Mouse (Mus musculus) hindbrain, embryonic 15.5 days (tissue): ENCODE measurements at regions not wholly inside any gene's neighbourhood (a gene's known extent, or its start where the extent isn't known, plus 50 kb on each side); places are given as distances from the start of the nearest gene placed in this dataset.

Experiments
- ATAC-seq: fragments of 200-750 bp; cut with Nextera tagmentation; 2 replicates; pipeline ENCODE4 v1.8.0; 2017; ENCODE audit warnings: low read depth, moderate number of reproducible peaks, moderate TSS enrichment; ENCODE audit not compliant: low FRiP score
- H3K27ac ChIP-seq: fragments of 300-500 bp; sonication (generic); replicated peaks from 2 replicates; pipeline ENCODE4 v1.5.1; 2015; ENCODE audit warnings: mild to moderate bottlenecking, inconsistent platforms
- H3K27me3 ChIP-seq: fragments of 300-500 bp; sonication (generic); 2 replicates; pipeline ENCODE4 v1.6.1; 2015; ENCODE audit warnings: control low read depth, inconsistent platforms
- H3K36me3 ChIP-seq: fragments of 300-500 bp; sonication (generic); 2 replicates; pipeline ENCODE4 v1.6.1; 2015; ENCODE audit warnings: control low read depth, inconsistent platforms
- H3K4me1 ChIP-seq: fragments of 300-500 bp; sonication (generic); replicated peaks from 2 replicates; pipeline ENCODE4 v1.6.1; 2015; ENCODE audit warnings: control low read depth, inconsistent platforms
- H3K4me2 ChIP-seq: fragments of 300-500 bp; sonication (generic); 2 replicates; pipeline ENCODE4 v1.6.1; 2015; ENCODE audit warnings: moderate library complexity, mild to moderate bottlenecking, inconsistent platforms
- H3K4me3 ChIP-seq: fragments of 300-500 bp; sonication (generic); 2 replicates; pipeline ENCODE4 v1.5.1; 2015; ENCODE audit warnings: mild to moderate bottlenecking, inconsistent platforms
- H3K9ac ChIP-seq: fragments of 300-500 bp; sonication (generic); 2 replicates; pipeline ENCODE4 v1.6.1; 2015; ENCODE audit warnings: inconsistent platforms
- H3K9me3 ChIP-seq: fragments of 300-500 bp; sonication (generic); 2 replicates; pipeline ENCODE4 v1.6.1; 2016; ENCODE audit warnings: control low read depth, inconsistent platforms
- WGBS: fragments of 180-500 bp; shearing (Covaris S2); methylation state at CpG from one replicate; pipeline ENCODE4 v1.1.7; 2015; 5-methylcytosine and 5-hydroxymethylcytosine counted together

DNA sequence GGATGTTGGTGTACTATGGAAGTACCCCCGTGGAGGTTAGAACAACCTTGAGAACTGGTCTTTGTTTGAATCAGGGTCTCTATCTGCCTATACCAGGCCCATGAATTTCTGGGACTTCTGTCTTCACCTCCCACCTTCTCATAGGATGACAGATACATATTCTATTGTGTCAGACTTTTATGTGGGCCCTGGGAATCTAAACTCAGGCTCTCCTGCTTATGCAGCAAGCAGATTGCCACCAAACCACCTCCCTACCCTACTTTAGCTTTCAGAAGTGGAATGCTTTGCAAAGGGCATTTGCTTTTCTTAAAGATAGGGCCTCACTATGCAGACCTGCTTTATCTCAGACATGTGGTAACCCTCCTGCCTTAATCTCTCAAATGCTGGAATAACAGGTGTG, 322.7 kb upstream of the Cxcr4 start:
- no peaks in the 10 kb centered on the region for H3K4me1 ChIP-seq
- no peaks in the 10 kb centered on the region for H3K27me3 ChIP-seq
- no peak overlapping the region for H3K4me2 ChIP-seq
- WGBS: 97% methylated on average over 1 of the region's 1 CpGs
- H3K36me3 ChIP-seq: no peaks in the 10 kb centered on the region
- no peak overlapping the region for H3K4me3 ChIP-seq
- no peak for ATAC-seq
- H3K27ac ChIP-seq: no peak overlapping the region
- H3K9me3 ChIP-seq: no peaks in the 10 kb centered on the region
- H3K9ac ChIP-seq: no peak overlapping the region

- Histone ChIP-seq H3K27me3 (no peaks in the 10 kb centered on the region), H3K9ac (no peak overlapping the region), H3K4me3 (no peak overlapping the region), H3K27ac (no peak overlapping the region), H3K4me2 (no peak overlapping the region), H3K9me3 (no peaks in the 10 kb centered on the region), H3K4me1 (no peaks in the 10 kb centered on the region), H3K36me3 (no peaks in the 10 kb centered on the region)
- ATAC-seq: no peak
These were observed 320.4 kb upstream of the Cxcr4 start for GRCm38 (mm10) chr1:128912532-128912931.

DNA sequence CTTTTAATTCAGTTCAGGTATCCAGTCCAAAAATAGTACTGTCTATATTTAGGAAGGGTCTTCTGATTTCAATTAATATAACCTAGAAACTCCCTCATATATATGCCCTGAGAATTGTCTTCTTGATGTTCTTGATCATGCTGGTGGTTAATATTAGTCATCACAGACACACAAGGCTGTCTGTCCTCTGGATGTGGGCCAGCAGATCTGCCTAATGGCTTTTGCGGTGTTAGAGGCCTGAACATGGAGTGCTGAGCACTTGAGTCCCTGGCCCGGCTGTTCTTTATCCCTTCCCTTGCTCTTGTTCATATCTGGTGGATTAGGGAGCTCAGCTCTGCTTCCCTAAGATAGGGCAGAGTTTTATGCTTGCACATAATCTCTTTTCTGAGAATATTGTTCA, 315.5 kb upstream of the Cxcr4 start:
- no peak overlapping the region for H3K4me2 ChIP-seq
- H3K27ac ChIP-seq: no peak overlapping the region
- H3K9me3 ChIP-seq: no peaks in the 10 kb centered on the region
- H3K4me1 ChIP-seq: no peaks in the 10 kb centered on the region
- H3K36me3 ChIP-seq: no peaks in the 10 kb centered on the region
- ATAC-seq: no peak
- no peaks in the 10 kb centered on the region for H3K27me3 ChIP-seq
- no peak overlapping the region for H3K9ac ChIP-seq
- WGBS: 86% methylated on average over 2 of the region's 2 CpGs
- no peak overlapping the region for H3K4me3 ChIP-seq

GRCm38 (mm10) chr1:128898025-128898424, 305.9 kb upstream of the Cxcr4 start:
- H3K4me3 ChIP-seq: no peak overlapping the region
- 64% methylated on average over 8 of the region's 8 CpGs for WGBS
- H3K27ac ChIP-seq: no peak overlapping the region
- no peaks in the 10 kb centered on the region for H3K27me3 ChIP-seq
- H3K4me1 ChIP-seq: no peaks in the 10 kb centered on the region
- no peaks in the 10 kb centered on the region for H3K36me3 ChIP-seq
- ATAC-seq: no peak
- H3K4me2 ChIP-seq: no peak overlapping the region
- no peaks in the 10 kb centered on the region for H3K9me3 ChIP-seq
- no peak overlapping the region for H3K9ac ChIP-seq

DNA sequence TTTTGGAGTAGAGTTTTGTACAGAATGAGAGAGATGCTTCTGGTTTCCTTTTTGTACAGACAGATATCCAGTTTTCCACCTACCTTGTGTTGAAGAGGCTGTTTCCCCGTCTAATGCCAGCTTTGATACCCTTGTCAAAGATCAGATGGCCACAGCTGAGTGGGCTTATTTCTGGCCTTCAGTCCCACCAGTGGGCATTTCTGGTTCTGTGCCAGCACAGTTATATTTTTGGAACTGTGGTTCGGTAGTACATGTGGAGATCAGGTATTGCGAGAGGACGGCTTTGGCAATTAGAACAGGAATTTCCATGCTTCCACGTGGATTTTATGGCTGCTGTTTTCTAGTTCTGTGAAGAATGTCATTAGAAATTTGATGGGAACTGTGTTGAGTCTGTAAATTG, 302.5 kb upstream of the Cxcr4 start:
- no peaks in the 10 kb centered on the region for H3K27me3 ChIP-seq
- H3K4me1 ChIP-seq: no peaks in the 10 kb centered on the region
- no peaks in the 10 kb centered on the region for H3K36me3 ChIP-seq
- WGBS: 82% methylated on average over 5 of the region's 5 CpGs
- ATAC-seq: no peak
- H3K4me2 ChIP-seq: no peak overlapping the region
- H3K9ac ChIP-seq: no peak overlapping the region
- no peak overlapping the region for H3K4me3 ChIP-seq
- no peak overlapping the region for H3K27ac ChIP-seq
- no peaks in the 10 kb centered on the region for H3K9me3 ChIP-seq

GRCm38 (mm10) chr1:128878291-128878690, 286.2 kb upstream of the Cxcr4 start:
- Histone ChIP-seq H3K4me3 (no peak overlapping the region), H3K9ac (no peak overlapping the region), H3K36me3 (no peaks in the 10 kb centered on the region), H3K27ac (no peak overlapping the region), H3K4me1 (no peaks in the 10 kb centered on the region), H3K27me3 (no peaks in the 10 kb centered on the region), H3K9me3 (no peaks in the 10 kb centered on the region), H3K4me2 (no peak overlapping the region)
- no peak for ATAC-seq

GRCm38 (mm10) chr1:128875289-128875688, 283.2 kb upstream of the Cxcr4 start:
- Histone ChIP-seq H3K27me3 (no peaks in the 10 kb centered on the region), H3K9me3 (no peaks in the 10 kb centered on the region), H3K9ac (no peak overlapping the region), H3K4me3 (no peak overlapping the region), H3K4me2 (no peak overlapping the region), H3K27ac (no peak overlapping the region), H3K4me1 (no peaks in the 10 kb centered on the region), H3K36me3 (no peaks in the 10 kb centered on the region)
- ATAC-seq: peak; percentile 59; the same call in 1 of the 2 replicates
- WGBS: 9% methylated on average over 8 of the region's 8 CpGs

GRCm38 (mm10) chr1:128874190-128874589, 282.1 kb upstream of the Cxcr4 start:
- ATAC-seq: no peak
- no peak overlapping the region for H3K27ac ChIP-seq
- no peaks in the 10 kb centered on the region for H3K27me3 ChIP-seq
- no peak overlapping the region for H3K4me2 ChIP-seq
- 83% methylated on average over 11 of the region's 11 CpGs for whole genome bisulfite sequencing
- no peak overlapping the region for H3K4me3 ChIP-seq
- no peaks in the 10 kb centered on the region for H3K4me1 ChIP-seq
- no peaks in the 10 kb centered on the region for H3K36me3 ChIP-seq
- H3K9ac ChIP-seq: no peak overlapping the region
- H3K9me3 ChIP-seq: no peaks in the 10 kb centered on the region

DNA sequence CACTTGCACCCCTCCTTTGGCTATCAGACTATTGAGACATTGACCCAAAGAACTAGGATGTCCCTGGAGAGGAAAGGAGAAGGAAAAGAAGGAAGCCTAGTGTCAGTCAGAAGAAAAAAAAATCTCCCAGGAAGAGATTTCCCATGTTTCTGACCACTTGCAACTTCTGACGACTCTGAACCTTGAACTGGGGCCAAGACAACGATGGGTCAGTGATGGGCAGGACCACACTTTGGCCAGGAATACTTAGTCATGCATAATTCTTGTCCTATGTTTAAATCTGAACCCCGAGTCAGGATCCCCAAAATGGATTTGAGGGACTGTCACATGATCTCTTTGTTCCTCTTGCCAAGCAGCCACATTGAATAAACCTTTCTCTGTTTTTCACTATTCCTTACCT, 276.7 kb upstream of the Cxcr4 start:
- Histone ChIP-seq H3K27me3 (no peaks in the 10 kb centered on the region), H3K4me1 (no peaks in the 10 kb centered on the region), H3K4me3 (no peak overlapping the region), H3K9ac (no peak overlapping the region), H3K9me3 (no peaks in the 10 kb centered on the region), H3K4me2 (no peak overlapping the region), H3K27ac (no peak overlapping the region), H3K36me3 (no peaks in the 10 kb centered on the region)
- WGBS: 85% methylated on average over 3 of the region's 3 CpGs
- no peak for ATAC-seq

GRCm38 (mm10) chr1:128860537-128860936, 268.4 kb upstream of the Cxcr4 start:
- Histone ChIP-seq H3K27me3 (no peaks in the 10 kb centered on the region), H3K4me1 (0 out of 2 replicates have a peak, but pooled peaks cover 4% of the 10 kb centered on the region), H3K4me3 (no peak overlapping the region), H3K36me3 (no peaks in the 10 kb centered on the region), H3K9ac (no peak overlapping the region), H3K9me3 (no peaks in the 10 kb centered on the region), H3K27ac (no peak overlapping the region), H3K4me2 (no peak overlapping the region)
- WGBS: 32% methylated on average over 1 of the region's 1 CpGs
- ATAC-seq: no peak

DNA sequence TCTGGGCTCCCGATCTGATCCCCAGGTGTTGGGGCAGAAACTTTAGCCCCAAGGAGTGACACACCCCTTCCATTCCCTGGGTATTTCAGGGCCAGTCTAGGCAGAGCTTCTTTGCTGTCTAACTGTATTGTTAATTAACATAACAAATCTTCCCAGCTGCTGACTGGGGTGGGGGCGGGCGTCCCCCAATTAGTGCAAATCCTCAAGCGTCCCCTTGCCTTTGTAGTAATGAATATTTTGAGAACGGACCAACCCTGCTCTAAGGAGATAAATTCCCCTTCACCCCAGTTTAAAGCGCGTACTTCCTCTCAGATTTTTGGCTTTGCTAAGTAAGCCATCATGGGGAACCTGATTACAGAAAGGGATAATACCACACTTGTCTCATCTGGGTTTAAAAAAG, 268.0 kb upstream of the Cxcr4 start:
- no peak for ATAC-seq
- Histone ChIP-seq H3K4me1 (0 out of 2 replicates have a peak, but pooled peaks cover 4% of the 10 kb centered on the region), H3K27me3 (no peaks in the 10 kb centered on the region), H3K9ac (no peak overlapping the region), H3K4me3 (no peak overlapping the region), H3K4me2 (no peak overlapping the region), H3K36me3 (no peaks in the 10 kb centered on the region), H3K27ac (no peak overlapping the region), H3K9me3 (no peaks in the 10 kb centered on the region)
- WGBS: 13% methylated on average over 7 of the region's 7 CpGs

DNA sequence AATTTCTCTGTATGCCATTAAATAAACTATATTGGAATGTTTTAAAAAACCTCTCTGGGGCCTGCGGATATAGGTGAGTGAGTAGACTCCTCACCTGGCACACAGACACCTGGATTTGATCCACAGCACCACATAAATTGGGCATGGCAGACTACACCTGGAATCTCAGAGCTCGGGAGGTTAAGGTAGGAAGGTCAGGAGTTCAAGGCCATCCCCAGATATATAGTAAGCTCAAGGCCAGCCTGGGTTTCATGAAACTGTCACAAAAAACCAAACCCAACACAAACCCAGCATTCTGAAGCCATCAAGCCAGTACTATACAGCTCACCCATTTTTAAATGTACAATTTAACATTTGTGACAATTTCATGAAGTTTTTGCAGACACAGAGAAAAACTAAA, 266.6 kb upstream of the Cxcr4 start:
- Histone ChIP-seq H3K9ac (no peak overlapping the region), H3K9me3 (no peaks in the 10 kb centered on the region), H3K27me3 (no peaks in the 10 kb centered on the region), H3K36me3 (no peaks in the 10 kb centered on the region), H3K4me1 (0 out of 2 replicates have a peak, but pooled peaks cover 4% of the 10 kb centered on the region), H3K27ac (no peak overlapping the region), H3K4me3 (no peak overlapping the region), H3K4me2 (no peak overlapping the region)
- no peak for ATAC-seq
- WGBS: 95% methylated on average over 2 of the region's 2 CpGs

GRCm38 (mm10) chr1:128856933-128857332, 264.8 kb upstream of the Cxcr4 start:
- no peak overlapping the region for H3K4me2 ChIP-seq
- 20% methylated on average over 2 of the region's 2 CpGs for WGBS
- H3K4me1 ChIP-seq: 0 out of 2 replicates have a peak, but pooled peaks cover 4% of the 10 kb centered on the region
- no peaks in the 10 kb centered on the region for H3K9me3 ChIP-seq
- peak; percentile 65; the same call in 1 of the 2 replicates for ATAC-seq
- H3K4me3 ChIP-seq: no peak overlapping the region
- no peak overlapping the region for H3K27ac ChIP-seq
- no peaks in the 10 kb centered on the region for H3K36me3 ChIP-seq
- no peak overlapping the region for H3K9ac ChIP-seq
- H3K27me3 ChIP-seq: no peaks in the 10 kb centered on the region
